Mouse (Mus musculus): Measurements from ENCODE around the gene Cttnbp2.

Gene Cttnbp2

GRCm38 (mm10) chr6:18514480-18515352, at the start of gene Cttnbp2:
TSS of gene Cttnbp2 (minus strand) at chr6:18514843.
- peak; percentile 84 for DNase-seq

GRCm38 (mm10) chr6:18559019-18559418, 44.4 kb upstream of the Cttnbp2 start:
- DNase-seq: no peak

GRCm38 (mm10) chr6:18547516-18548465, 33.1 kb upstream of the Cttnbp2 start:
- DNase-seq: peak; percentile 18

- no peak for DNase-seq
Observed at GRCm38 (mm10) chr6:18543878-18544277, 29.2 kb upstream of the Cttnbp2 start.

- no peak for DNase-seq
Observed at GRCm38 (mm10) chr6:18540396-18540795, 25.8 kb upstream of the Cttnbp2 start.

GRCm38 (mm10) chr6:18530394-18530793, 15.8 kb upstream of the Cttnbp2 start:
- DNase-seq: no peak

GRCm38 (mm10) chr6:18517626-18518025, 3.0 kb upstream of the Cttnbp2 start:
- no peak for DNase-seq

GRCm38 (mm10) chr6:18513611-18514473, 801 bp downstream of the Cttnbp2 start:
- peak; percentile 50 for DNase-seq

GRCm38 (mm10) chr6:18511886-18512285, 2.8 kb downstream of the Cttnbp2 start:
- no peak for DNase-seq

- no peak for DNase-seq
Observed at GRCm38 (mm10) chr6:18508036-18508435, 6.6 kb downstream of the Cttnbp2 start.

GRCm38 (mm10) chr6:18499833-18500232, 14.8 kb downstream of the Cttnbp2 start:
- DNase-seq: no peak

GRCm38 (mm10) chr6:18492977-18493376, 21.7 kb downstream of the Cttnbp2 start:
- DNase-seq: no peak

GRCm38 (mm10) chr6:18492248-18492901, 22.3 kb downstream of the Cttnbp2 start:
- DNase-seq: no peak

GRCm38 (mm10) chr6:18485087-18485486, 29.6 kb downstream of the Cttnbp2 start:
- no peak for DNase-seq

- DNase-seq: no peak
Observed at GRCm38 (mm10) chr6:18484061-18484460, 30.6 kb downstream of the Cttnbp2 start.

GRCm38 (mm10) chr6:18482546-18482945, 32.1 kb downstream of the Cttnbp2 start:
- no peak for DNase-seq

- no peak for DNase-seq
Observed at GRCm38 (mm10) chr6:18481781-18482180, 32.9 kb downstream of the Cttnbp2 start.

GRCm38 (mm10) chr6:18477313-18477930, 37.2 kb downstream of the Cttnbp2 start:
- no peak for DNase-seq

- no peak for DNase-seq
Observed at GRCm38 (mm10) chr6:18474983-18475382, 39.7 kb downstream of the Cttnbp2 start.

- no peak for DNase-seq
Observed at GRCm38 (mm10) chr6:18474541-18474940, 40.1 kb downstream of the Cttnbp2 start.

- DNase-seq: no peak
Observed at GRCm38 (mm10) chr6:18469206-18469605, 45.4 kb downstream of the Cttnbp2 start.

Data from right cerebral cortex, postnatal 25 days (tissue).